Mouse (Mus musculus) embryonic facial prominence, embryonic 12.5 days (tissue): Measurements from ENCODE around the gene Rhpn2. TPM values are rescaled to one million over a fixed set of nuclear protein-coding genes. Genes with fewer than 3 reads are reported as not detected.
A peak's percentile ranks its signal among the peaks of the same experiment; 100 is the strongest.
"Not testable (repeated sequence)": the region's sequence is repeated elsewhere in the genome, so short reads cannot be mapped to it uniquely, and the experiment has no call there.

ENCODE experiments used
- ATAC-seq: fragments of 200-750 bp; cut with Nextera tagmentation; 2 replicates; pipeline ENCODE4 v1.8.0; 2017; ENCODE audit not compliant: insufficient number of reproducible peaks, insufficient read depth, low FRiP score, low TSS enrichment
- H3K27ac ChIP-seq: fragments of 300-500 bp; sonication (generic); 2 replicates; pipeline ENCODE4 v1.5.1; 2016; ENCODE audit warnings: mild to moderate bottlenecking
- H3K27me3 ChIP-seq: fragments of 300-500 bp; sonication (generic); 2 replicates; pipeline ENCODE4 v1.6.1; 2016; ENCODE audit warnings: mild to moderate bottlenecking, moderate library complexity
- H3K36me3 ChIP-seq: fragments of 300-500 bp; sonication (generic); 2 replicates; pipeline ENCODE4 v1.6.1; 2016; ENCODE audit warnings: mild to moderate bottlenecking
- H3K4me1 ChIP-seq: fragments of 300-500 bp; sonication (generic); 2 replicates; pipeline ENCODE4 v1.6.1; 2016
- H3K4me2 ChIP-seq: fragments of 300-500 bp; sonication (generic); replicated peaks from 2 replicates; pipeline ENCODE4 v1.6.1; 2016; ENCODE audit warnings: mild to moderate bottlenecking, moderate library complexity
- H3K4me3 ChIP-seq: fragments of 300-500 bp; sonication (generic); 2 replicates; pipeline ENCODE4 v1.5.1; 2016; ENCODE audit warnings: mild to moderate bottlenecking
- H3K9ac ChIP-seq: fragments of 300-500 bp; sonication (generic); 2 replicates; pipeline ENCODE4 v1.6.1; 2016; ENCODE audit warnings: mild to moderate bottlenecking, moderate library complexity
- H3K9me3 ChIP-seq: fragments of 300-500 bp; sonication (generic); 2 replicates; pipeline ENCODE4 v1.6.1; 2016; ENCODE audit warnings: mild to moderate bottlenecking, moderate library complexity
- WGBS: fragments of 180-500 bp; shearing (Covaris S2); methylation state at CpG from one replicate; pipeline ENCODE4 v1.1.7; 2016; 5-methylcytosine and 5-hydroxymethylcytosine counted together
- polyA plus RNA-seq: library from polyadenylated mRNA; unstranded; fragments of >200 nt; fragmentation: Nextera tagmentation; extraction: Ambion mirVana; gene quantifications from 2 replicates; pipeline ENCODE4 v1.2.1, GENCODE M21; 2016

Gene Rhpn2
- 4.1 and 4.9 TPM in 2 replicates for polyA plus RNA-seq

- peak; percentile 97 for ATAC-seq
- H3K36me3 ChIP-seq: no peaks in the 10 kb centered on the region
- peak within 1 kb of the TSS; percentile 97 for H3K4me2 ChIP-seq
- peak within 1 kb of the TSS; percentile 56 for H3K4me3 ChIP-seq
- H3K27ac ChIP-seq: no peak within 1 kb of the TSS
- peaks cover 39% of the 10 kb centered on the region for H3K27me3 ChIP-seq
- under 1% methylated on average over 49 of the region's 52 CpGs for WGBS
- no peaks in the 10 kb centered on the region for H3K9me3 ChIP-seq
- peaks cover 11% of the 10 kb centered on the region for H3K4me1 ChIP-seq
- H3K9ac ChIP-seq: peak within 1 kb of the TSS; percentile 56
Observed at GRCm38 (mm10) chr7:35333692-35334526, at the start of gene Rhpn2. Rhpn2 (plus strand) TSS chr7:35334170.

DNA sequence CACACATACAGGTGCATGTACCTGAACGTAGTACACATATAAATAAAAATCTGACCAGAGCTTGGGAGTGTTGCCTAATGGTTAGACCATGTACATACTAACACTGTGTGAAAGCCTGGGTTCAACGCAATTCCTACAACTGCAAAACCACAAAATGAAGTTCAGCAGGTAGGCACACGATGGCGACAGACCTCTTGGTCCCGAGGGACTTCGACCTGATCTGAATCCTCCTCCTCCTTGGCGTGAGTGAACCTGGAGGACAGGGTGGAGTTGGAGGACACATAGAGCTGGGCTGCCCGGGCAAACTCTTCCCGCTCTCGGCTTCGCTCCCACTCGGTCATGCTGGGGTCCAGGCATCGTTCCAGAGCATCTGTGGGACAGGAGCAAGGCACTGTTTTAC, 40.5 kb upstream of the Rhpn2 start:
- no peak for ATAC-seq
- H3K36me3 ChIP-seq: peaks cover 71% of the 10 kb centered on the region
- H3K9ac ChIP-seq: no peak overlapping the region
- H3K9me3 ChIP-seq: no peaks in the 10 kb centered on the region
- no peak overlapping the region for H3K4me3 ChIP-seq
- no peak overlapping the region for H3K4me2 ChIP-seq
- WGBS: 88% methylated on average over 13 of the region's 13 CpGs
- no peaks in the 10 kb centered on the region for H3K27me3 ChIP-seq
- no peak overlapping the region for H3K27ac ChIP-seq
- H3K4me1 ChIP-seq: no peaks in the 10 kb centered on the region

DNA sequence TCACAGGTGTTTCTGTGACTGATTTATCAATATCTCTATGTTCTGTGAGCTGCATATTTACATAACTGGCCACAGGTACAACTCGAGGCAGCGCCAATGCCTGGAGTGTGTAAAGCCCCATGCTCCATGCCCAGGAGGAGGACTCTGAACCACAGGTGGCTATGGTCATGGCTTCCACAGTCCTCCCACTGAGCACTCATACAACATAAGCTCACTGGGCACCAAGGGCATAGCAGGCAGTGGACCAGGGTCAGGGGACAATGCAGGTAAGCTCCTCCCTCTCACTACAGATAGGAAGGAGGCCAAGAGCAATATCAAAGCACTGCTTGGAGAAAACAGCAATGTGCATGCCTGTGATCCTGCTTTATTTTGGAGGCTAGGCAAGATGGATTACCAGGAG, 38.3 kb upstream of the Rhpn2 start:
- H3K4me1 ChIP-seq: no peaks in the 10 kb centered on the region
- no peak overlapping the region for H3K27ac ChIP-seq
- 96% methylated on average over 2 of the region's 2 CpGs for WGBS
- H3K9me3 ChIP-seq: no peaks in the 10 kb centered on the region
- H3K36me3 ChIP-seq: peaks cover 61% of the 10 kb centered on the region
- no peaks in the 10 kb centered on the region for H3K27me3 ChIP-seq
- no peak overlapping the region for H3K9ac ChIP-seq
- no peak overlapping the region for H3K4me2 ChIP-seq
- H3K4me3 ChIP-seq: no peak overlapping the region
- no peak for ATAC-seq

DNA sequence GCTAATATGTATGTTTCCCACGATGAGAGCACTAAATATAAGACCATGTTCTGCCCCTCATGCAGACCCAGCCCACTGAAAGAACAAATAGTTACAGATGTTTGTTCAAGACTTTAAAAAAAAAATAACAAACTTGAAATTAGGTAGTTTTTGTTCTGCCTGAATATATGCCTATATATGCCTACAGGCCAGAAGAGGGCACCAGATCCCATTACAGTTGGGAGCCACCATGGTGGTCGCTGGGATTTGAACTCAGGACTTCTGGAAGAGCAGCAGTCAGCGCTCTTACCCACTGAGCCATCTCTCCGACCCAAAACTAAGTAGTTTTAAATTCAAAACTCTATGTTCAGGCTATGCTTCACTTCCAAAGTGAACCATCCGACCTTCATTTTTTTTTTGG, 36.1 kb upstream of the Rhpn2 start:
- H3K9me3 ChIP-seq: no peaks in the 10 kb centered on the region
- no peak overlapping the region for H3K27ac ChIP-seq
- H3K27me3 ChIP-seq: no peaks in the 10 kb centered on the region
- no peak for ATAC-seq
- no peak overlapping the region for H3K4me2 ChIP-seq
- WGBS: 91% methylated on average over 5 of the region's 5 CpGs
- no peaks in the 10 kb centered on the region for H3K4me1 ChIP-seq
- peaks cover 57% of the 10 kb centered on the region for H3K36me3 ChIP-seq
- H3K4me3 ChIP-seq: no peak overlapping the region
- H3K9ac ChIP-seq: no peak overlapping the region

DNA sequence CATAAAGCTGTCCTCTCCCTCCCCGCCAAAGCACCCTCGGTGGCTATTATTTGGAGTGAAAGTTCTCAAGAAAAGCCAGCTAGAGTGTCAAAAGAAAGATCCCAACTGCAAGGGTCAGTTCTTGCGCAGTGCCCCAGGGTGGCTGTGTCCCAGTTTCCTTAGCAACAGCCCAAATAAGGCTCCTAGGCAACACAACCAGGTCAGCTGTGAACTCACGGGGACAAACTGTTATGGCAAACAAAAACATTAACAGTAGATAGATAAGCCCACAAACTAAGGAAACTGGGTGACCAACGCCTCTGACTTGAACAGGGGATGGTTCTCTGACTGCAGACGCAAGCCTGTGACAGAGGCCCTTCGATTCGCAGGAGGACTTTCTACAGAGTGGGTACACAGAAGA, 34.3 kb upstream of the Rhpn2 start:
- no peaks in the 10 kb centered on the region for H3K4me1 ChIP-seq
- H3K4me3 ChIP-seq: no peak overlapping the region
- no peak for ATAC-seq
- peaks cover 55% of the 10 kb centered on the region for H3K36me3 ChIP-seq
- no peaks in the 10 kb centered on the region for H3K27me3 ChIP-seq
- no peak overlapping the region for H3K4me2 ChIP-seq
- no peak overlapping the region for H3K9ac ChIP-seq
- no peak overlapping the region for H3K27ac ChIP-seq
- 80% methylated on average over 8 of the region's 8 CpGs for WGBS
- no peaks in the 10 kb centered on the region for H3K9me3 ChIP-seq

GRCm38 (mm10) chr7:35300792-35301191, 33.2 kb upstream of the Rhpn2 start:
- H3K36me3 ChIP-seq: peaks cover 56% of the 10 kb centered on the region

DNA sequence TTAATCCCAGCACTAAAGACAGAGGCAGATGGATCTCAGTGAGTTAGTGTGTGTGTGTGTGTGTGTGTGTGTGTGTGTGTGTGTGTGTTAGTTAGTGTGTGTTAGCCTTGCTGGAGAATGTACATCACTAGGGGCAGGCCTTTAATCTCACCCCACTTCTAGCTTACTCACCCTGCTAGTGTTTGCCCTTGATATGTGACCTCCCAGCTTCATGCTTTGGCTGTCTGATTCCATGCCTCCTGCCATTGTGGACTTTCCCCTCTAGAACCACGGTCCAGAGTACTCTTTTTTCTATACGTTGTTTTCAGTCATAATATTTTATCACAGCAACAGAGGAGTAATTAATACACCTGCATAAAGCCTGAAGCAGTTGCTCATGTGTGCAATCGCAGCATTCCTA, 22.8 kb upstream of the Rhpn2 start:
- H3K9me3 ChIP-seq: no peaks in the 10 kb centered on the region
- no peak overlapping the region for H3K27ac ChIP-seq
- no peak overlapping the region for H3K9ac ChIP-seq
- WGBS: 98% methylated on average over 3 of the region's 3 CpGs
- H3K4me3 ChIP-seq: no peak overlapping the region
- H3K4me1 ChIP-seq: no peaks in the 10 kb centered on the region
- ATAC-seq: no peak
- no peak overlapping the region for H3K4me2 ChIP-seq
- no peaks in the 10 kb centered on the region for H3K27me3 ChIP-seq
- H3K36me3 ChIP-seq: peaks cover 29% of the 10 kb centered on the region

More at GRCm38 (mm10) chr7:35300792-35301191, 33.2 kb upstream of the Rhpn2 start:
- no peaks in the 10 kb centered on the region for H3K9me3 ChIP-seq
- no peak overlapping the region for H3K27ac ChIP-seq
- no peak overlapping the region for H3K9ac ChIP-seq
- no peak for ATAC-seq
- H3K4me1 ChIP-seq: no peaks in the 10 kb centered on the region
- no peak overlapping the region for H3K4me3 ChIP-seq
- H3K4me2 ChIP-seq: no peak overlapping the region
- no peaks in the 10 kb centered on the region for H3K27me3 ChIP-seq

- H3K4me3 ChIP-seq: no peak overlapping the region
- H3K9ac ChIP-seq: no peak overlapping the region; the same call in 1 of the 2 replicates
- no peak overlapping the region for H3K4me2 ChIP-seq
- H3K9me3 ChIP-seq: no peaks in the 10 kb centered on the region
- peaks cover 3% of the 10 kb centered on the region for H3K36me3 ChIP-seq
- no peak overlapping the region for H3K27ac ChIP-seq
- H3K4me1 ChIP-seq: peaks cover 8% of the 10 kb centered on the region
- no peak for ATAC-seq
- H3K27me3 ChIP-seq: no peaks in the 10 kb centered on the region
Observed at GRCm38 (mm10) chr7:35314156-35314555, 19.8 kb upstream of the Rhpn2 start.

DNA sequence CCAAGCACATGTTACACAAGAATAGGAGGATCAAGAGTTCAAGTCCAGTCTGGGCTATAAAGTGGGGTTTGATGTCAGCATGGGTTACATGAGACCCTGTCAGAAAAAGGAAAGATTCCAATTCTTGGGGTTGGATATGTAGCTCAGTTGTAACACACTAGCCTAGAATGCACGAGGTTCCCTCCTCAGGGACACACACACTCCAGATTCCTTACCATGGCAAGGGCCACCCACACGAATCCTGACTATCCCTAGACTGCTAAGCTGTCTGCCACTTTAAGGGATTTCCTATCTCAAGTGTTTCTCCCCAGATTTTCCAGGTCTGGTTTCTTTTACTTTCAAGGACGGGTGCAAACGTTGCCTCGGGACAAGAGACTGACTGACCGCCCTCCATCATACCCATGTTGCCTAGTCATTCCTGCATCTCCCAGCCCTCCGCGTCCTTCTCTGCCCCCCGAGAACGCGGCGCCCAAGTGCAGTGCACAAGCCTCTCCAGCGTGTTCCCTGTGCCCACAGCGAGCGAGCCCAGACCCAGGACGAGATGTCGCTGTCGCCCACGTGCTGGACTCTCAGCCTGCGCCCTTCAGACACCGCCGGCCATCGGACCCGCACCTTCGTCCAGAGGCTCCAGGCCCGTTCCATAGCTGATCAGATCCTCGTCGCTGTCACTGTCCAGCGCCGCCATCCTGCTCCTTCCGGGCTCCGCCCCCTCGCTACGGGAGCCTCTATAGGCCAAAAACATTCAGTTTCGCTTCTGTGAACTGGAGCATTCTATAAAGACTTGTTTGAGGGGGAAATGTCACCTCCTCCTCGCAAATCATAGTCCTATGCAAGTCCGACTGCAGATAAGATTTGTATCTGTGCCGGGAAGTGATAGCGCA, 16.0 kb upstream of the Rhpn2 start, which contains the start of gene Gpatch1:
Gene Gpatch1 (minus strand): TSS at position 712 of the 881 bp plus-strand sequence.
- Histone ChIP-seq H3K4me2 (peak within 1 kb of the TSS; percentile 79), H3K27me3 (no peaks in the 10 kb centered on the region), H3K4me3 (peak within 1 kb of the TSS; percentile 90), H3K9ac (peak within 1 kb of the TSS; percentile 74), H3K9me3 (no peaks in the 10 kb centered on the region), H3K36me3 (no peaks in the 10 kb centered on the region), H3K4me1 (peaks cover 11% of the 10 kb centered on the region), H3K27ac (0 out of 2 replicates have a peak within 1 kb of the TSS, but pooled peaks have one; percentile 57)
- WGBS: 1% methylated on average over 39 of the region's 39 CpGs
- peak; percentile 52; the same call in 1 of the 2 replicates for ATAC-seq

GRCm38 (mm10) chr7:35319221-35319620, 14.7 kb upstream of the Rhpn2 start:
- H3K9me3 ChIP-seq, H3K36me3 ChIP-seq, H3K27me3 ChIP-seq, H3K4me2 ChIP-seq, H3K4me3 ChIP-seq, ATAC-seq, H3K27ac ChIP-seq, H3K9ac ChIP-seq: not testable (repeated sequence)
- WGBS: 84% methylated on average over 3 of the region's 3 CpGs
- H3K4me1 ChIP-seq: peaks cover 14% of the 10 kb centered on the region

DNA sequence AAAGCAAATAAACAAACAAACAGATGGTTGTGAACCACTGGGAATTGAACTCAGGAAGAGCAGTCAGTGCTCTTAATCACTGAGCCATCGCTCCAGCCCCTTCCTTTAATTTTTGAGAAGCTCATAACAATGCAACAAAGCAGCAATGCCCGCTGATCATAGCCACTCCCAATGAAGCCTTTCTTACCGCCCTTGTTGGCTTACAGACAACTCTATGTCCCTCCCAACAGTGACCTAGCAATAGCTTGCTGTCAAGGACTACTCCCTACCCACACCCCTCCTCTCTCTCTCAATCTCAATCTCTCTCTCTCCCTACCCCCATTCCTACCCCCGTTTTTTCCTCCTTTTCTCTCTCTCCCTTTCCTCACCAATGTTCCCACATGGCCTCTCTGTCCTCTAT, 14.2 kb upstream of the Rhpn2 start:
- H3K4me2 ChIP-seq: no peak overlapping the region
- 77% methylated on average over 4 of the region's 4 CpGs for WGBS
- no peak for ATAC-seq
- no peaks in the 10 kb centered on the region for H3K9me3 ChIP-seq
- no peaks in the 10 kb centered on the region for H3K27me3 ChIP-seq
- peaks cover 14% of the 10 kb centered on the region for H3K4me1 ChIP-seq
- no peak overlapping the region for H3K27ac ChIP-seq
- H3K36me3 ChIP-seq: no peaks in the 10 kb centered on the region
- H3K4me3 ChIP-seq: no peak overlapping the region
- no peak overlapping the region for H3K9ac ChIP-seq
